Mouse (Mus musculus) brown adipose tissue, adult 24 weeks (tissue): ENCODE measurements around the gene Ube4b. TPM values are rescaled to one million over a fixed set of nuclear protein-coding genes. Genes with fewer than 3 reads are reported as not detected.

Experiments used
- H3K27ac ChIP-seq: fragments of 200-500 bp; replicated peaks from 2 replicates; pipeline ENCODE4 v1.5.1; 2012; ENCODE audit warnings: low read depth, mild to moderate bottlenecking, low read length
- H3K4me1 ChIP-seq: fragments of 200-500 bp; 2 replicates; pipeline ENCODE4 v1.6.1; 2012; ENCODE audit warnings: low read length, mixed read lengths; ENCODE audit not compliant: control insufficient read depth, insufficient read depth, insufficient read length
- H3K4me3 ChIP-seq: fragments of 200-500 bp; 2 replicates; pipeline ENCODE4 v1.5.1; 2012; ENCODE audit warnings: low read depth, mild to moderate bottlenecking, low read length, moderate library complexity; ENCODE audit not compliant: insufficient read depth
- polyA plus RNA-seq: library from polyadenylated mRNA; stranded (reverse); fragments of >200 nt; gene quantifications from 2 replicates; pipeline ENCODE4 v1.2.4, GENCODE M21; 2012; ENCODE audit not compliant: missing spikeins, insufficient read depth, insufficient read length

Gene Ube4b
- polyA plus RNA-seq, 1 experiment = 29.3 TPM

DNA sequence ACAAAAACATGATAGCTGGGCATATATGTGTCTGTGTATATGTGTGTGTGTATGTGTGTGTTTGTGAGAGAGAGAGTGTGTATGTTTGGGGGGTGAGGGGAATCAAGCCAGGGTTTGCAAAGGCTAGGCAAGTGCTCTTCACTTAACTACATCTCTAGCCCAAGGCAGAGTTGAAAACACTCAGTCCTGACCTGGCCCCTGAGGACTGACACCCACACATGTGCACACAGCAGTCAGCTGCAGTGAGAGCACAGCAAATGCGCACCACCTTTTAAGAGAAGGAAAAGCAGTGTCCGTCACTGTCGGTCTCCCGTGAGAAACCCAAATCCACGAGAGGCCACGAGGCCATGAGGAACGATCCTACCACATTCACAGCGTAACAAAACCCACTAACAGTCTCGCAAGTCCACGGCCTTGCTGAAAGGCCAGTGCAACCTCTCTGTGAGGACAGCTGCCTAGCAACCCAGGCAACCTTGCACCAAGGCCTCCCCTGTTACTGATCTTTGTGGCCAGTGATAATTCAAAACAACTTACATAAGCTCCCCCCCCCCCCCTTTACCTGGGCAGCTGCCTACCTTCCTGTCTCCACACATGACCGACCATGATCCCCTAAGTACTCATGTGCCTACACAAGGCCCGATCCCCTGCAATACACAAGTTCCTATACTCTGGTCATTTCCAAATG is 33.1 kb downstream of the Ube4b start:
- H3K27ac ChIP-seq = no peak overlapping the region
- no peak overlapping the region for H3K4me3 ChIP-seq
- peaks cover 4% of the 10 kb centered on the region; the same call in 1 of the 2 replicates for H3K4me1 ChIP-seq

- Histone ChIP-seq H3K4me3 (no peak overlapping the region), H3K4me1 (peaks cover 4% of the 10 kb centered on the region; the same call in 1 of the 2 replicates), H3K27ac (0 out of 2 replicates have a peak overlapping the region, but pooled peaks have one; percentile 1)
Observed at GRCm38 (mm10) chr4:149392359-149392758, 34.2 kb downstream of the Ube4b start.

GRCm38 (mm10) chr4:149381001-149381400 is 45.5 kb downstream of the Ube4b start:
- no peaks in the 10 kb centered on the region for H3K4me1 ChIP-seq
- H3K27ac ChIP-seq = no peak overlapping the region
- no peak overlapping the region for H3K4me3 ChIP-seq

- H3K4me1 ChIP-seq = no peaks in the 10 kb centered on the region
- no peak overlapping the region for H3K4me3 ChIP-seq
- H3K27ac ChIP-seq = no peak overlapping the region
Observed at GRCm38 (mm10) chr4:149379881-149380280, 46.7 kb downstream of the Ube4b start.

GRCm38 (mm10) chr4:149378819-149379218 is 47.7 kb downstream of the Ube4b start:
- H3K27ac ChIP-seq = no peak overlapping the region
- no peak overlapping the region for H3K4me3 ChIP-seq
- H3K4me1 ChIP-seq = no peaks in the 10 kb centered on the region

GRCm38 (mm10) chr4:149376034-149376433 is 50.5 kb downstream of the Ube4b start:
- Histone ChIP-seq H3K4me1 (no peaks in the 10 kb centered on the region), H3K4me3 (no peak overlapping the region), H3K27ac (no peak overlapping the region)

- H3K4me3 ChIP-seq = no peak overlapping the region
- no peak overlapping the region for H3K27ac ChIP-seq
- no peaks in the 10 kb centered on the region for H3K4me1 ChIP-seq
Observed at GRCm38 (mm10) chr4:149374662-149375061, 51.9 kb downstream of the Ube4b start.

- Histone ChIP-seq H3K4me1 (no peaks in the 10 kb centered on the region), H3K27ac (no peak overlapping the region)
Observed at GRCm38 (mm10) chr4:149373927-149374326, 52.6 kb downstream of the Ube4b start.

GRCm38 (mm10) chr4:149373431-149373830 is 53.1 kb downstream of the Ube4b start:
- Histone ChIP-seq H3K4me3 (no peak overlapping the region), H3K27ac (no peak overlapping the region), H3K4me1 (no peaks in the 10 kb centered on the region)

More at GRCm38 (mm10) chr4:149373927-149374326, 52.6 kb downstream of the Ube4b start:
- H3K4me3 ChIP-seq = no peak overlapping the region

DNA sequence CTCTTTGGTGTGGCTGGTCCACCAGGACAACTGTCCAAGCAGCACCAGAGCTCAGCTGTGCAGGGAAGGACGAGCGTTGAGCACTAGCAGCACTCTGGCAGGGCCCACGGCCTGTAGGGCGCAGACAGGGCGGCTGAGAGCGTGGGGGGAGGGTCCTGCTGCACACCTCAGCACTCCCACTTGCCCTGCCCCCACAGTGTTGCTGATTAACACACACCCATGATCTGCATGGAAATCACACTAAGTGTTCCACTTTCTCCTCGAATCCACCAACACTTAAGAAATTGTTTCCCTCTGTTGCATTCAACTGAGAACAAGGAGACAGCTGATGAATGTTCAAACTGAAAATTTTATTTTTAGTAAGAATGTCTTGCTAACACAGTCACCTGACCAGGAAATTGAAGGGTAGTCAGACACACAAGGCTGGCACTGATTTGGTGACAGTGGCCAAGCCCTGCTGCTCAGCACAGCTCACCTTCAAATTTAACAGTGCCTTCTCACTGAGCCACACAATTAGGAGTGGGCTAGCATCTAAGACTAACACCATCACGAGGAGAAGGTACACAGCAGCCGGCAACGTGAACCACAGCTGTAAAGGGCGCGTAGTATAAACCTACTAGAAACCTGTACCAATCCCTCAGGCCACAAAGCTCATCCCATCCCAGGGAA is 60.7 kb downstream of the Ube4b start:
- no peaks in the 10 kb centered on the region for H3K4me1 ChIP-seq
- H3K4me3 ChIP-seq = no peak overlapping the region
- no peak overlapping the region for H3K27ac ChIP-seq

DNA sequence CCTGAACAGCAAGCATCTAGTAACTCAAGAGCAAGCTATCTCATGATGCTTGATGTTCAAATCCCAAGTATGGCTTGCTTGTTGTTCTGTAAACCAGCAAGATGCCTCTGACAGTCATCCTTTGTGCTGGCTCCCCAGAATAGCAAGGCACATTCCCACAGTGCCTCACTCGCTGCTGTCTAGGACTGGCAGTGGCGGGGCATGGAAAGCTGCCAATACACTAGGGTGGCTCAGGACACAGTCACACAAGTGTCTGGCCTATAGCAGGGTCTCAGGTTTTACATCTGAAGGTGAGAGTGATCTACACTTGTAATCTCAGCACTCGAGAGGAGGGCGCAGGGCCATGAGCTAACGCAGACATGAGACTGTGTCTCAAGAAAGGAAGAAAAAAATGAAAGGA is 61.7 kb downstream of the Ube4b start:
- Histone ChIP-seq H3K27ac (no peak overlapping the region), H3K4me3 (no peak overlapping the region), H3K4me1 (no peaks in the 10 kb centered on the region)

GRCm38 (mm10) chr4:149361051-149361450 is 65.5 kb downstream of the Ube4b start:
- Histone ChIP-seq H3K4me1 (no peaks in the 10 kb centered on the region), H3K27ac (no peak overlapping the region)

GRCm38 (mm10) chr4:149360647-149361046 is 65.9 kb downstream of the Ube4b start:
- Histone ChIP-seq H3K4me1 (no peaks in the 10 kb centered on the region), H3K4me3 (no peak overlapping the region), H3K27ac (no peak overlapping the region)

More at GRCm38 (mm10) chr4:149361051-149361450, 65.5 kb downstream of the Ube4b start:
- H3K4me3 ChIP-seq = no peak overlapping the region

DNA sequence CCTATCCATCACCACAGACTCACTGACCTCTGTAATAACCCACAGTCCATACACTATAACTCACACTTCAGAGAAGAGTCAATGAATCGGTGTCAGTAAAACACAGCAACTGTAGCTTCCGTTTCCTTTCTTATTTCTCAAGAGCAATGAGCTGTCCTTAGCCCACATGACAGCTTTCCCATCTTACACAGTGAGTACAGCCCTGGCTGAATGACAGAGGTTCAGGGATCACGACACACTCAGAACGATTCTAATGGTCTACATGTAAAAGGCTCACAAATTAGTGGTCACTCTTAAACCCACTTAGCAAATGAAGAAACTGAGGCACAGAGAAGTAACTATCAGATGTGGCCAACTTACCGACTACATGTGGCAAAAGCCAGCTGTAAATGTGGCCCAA is 68.6 kb downstream of the Ube4b start:
- H3K27ac ChIP-seq = no peak overlapping the region
- no peaks in the 10 kb centered on the region for H3K4me1 ChIP-seq
- no peak overlapping the region for H3K4me3 ChIP-seq

- no peaks in the 10 kb centered on the region for H3K4me1 ChIP-seq
- no peak overlapping the region for H3K4me3 ChIP-seq
- H3K27ac ChIP-seq = no peak overlapping the region
Observed at GRCm38 (mm10) chr4:149354671-149355070, 71.9 kb downstream of the Ube4b start.
